Mouse (Mus musculus) limb, embryonic 10.5 days (tissue): ENCODE results near the gene Gnai3. TPM values are rescaled to one million over a fixed set of nuclear protein-coding genes. Genes with fewer than 3 reads are reported as not detected.

ENCODE experiments used
- DNase-seq: peaks from one replicate; pipeline ENCODE4 v3.0.0-alpha.2; 2017; ENCODE audit warnings: low spot score
- H3K27ac ChIP-seq: fragments of 300-500 bp; sonication (generic); 2 replicates; pipeline ENCODE4 v1.5.1; 2016; ENCODE audit warnings: mild to moderate bottlenecking
- H3K27me3 ChIP-seq: fragments of 300-500 bp; sonication (generic); 2 replicates; pipeline ENCODE4 v1.6.1; 2016; ENCODE audit warnings: low read depth, mild to moderate bottlenecking; ENCODE audit not compliant: poor library complexity, severe bottlenecking
- H3K36me3 ChIP-seq: fragments of 300-500 bp; sonication (generic); 2 replicates; pipeline ENCODE4 v1.6.1; 2016; ENCODE audit warnings: mild to moderate bottlenecking, moderate library complexity
- H3K4me1 ChIP-seq: fragments of 300-500 bp; sonication (generic); 2 replicates; pipeline ENCODE4 v1.6.1; 2016
- H3K4me3 ChIP-seq: fragments of 300-500 bp; sonication (generic); 2 replicates; pipeline ENCODE4 v1.5.1; 2016; ENCODE audit warnings: mild to moderate bottlenecking, moderate library complexity
- H3K9me3 ChIP-seq: fragments of 300-500 bp; sonication (generic); replicated peaks from 2 replicates; pipeline ENCODE4 v1.6.1; 2016; ENCODE audit warnings: mild to moderate bottlenecking
- WGBS: fragments of 180-500 bp; shearing (Covaris S2); methylation state at CpG from one replicate; pipeline ENCODE4 v1.1.7; 2016; 5-methylcytosine and 5-hydroxymethylcytosine counted together
- polyA plus RNA-seq: library from polyadenylated mRNA; unstranded; fragments of >200 nt; fragmentation: Nextera tagmentation; extraction: Ambion mirVana; gene quantifications from 2 replicates; pipeline ENCODE4 v1.2.1, GENCODE M21; 2016

Gnai3 gene
- polyA plus RNA-seq, 1 experiment from 2014 or later = 197 TPM

DNA sequence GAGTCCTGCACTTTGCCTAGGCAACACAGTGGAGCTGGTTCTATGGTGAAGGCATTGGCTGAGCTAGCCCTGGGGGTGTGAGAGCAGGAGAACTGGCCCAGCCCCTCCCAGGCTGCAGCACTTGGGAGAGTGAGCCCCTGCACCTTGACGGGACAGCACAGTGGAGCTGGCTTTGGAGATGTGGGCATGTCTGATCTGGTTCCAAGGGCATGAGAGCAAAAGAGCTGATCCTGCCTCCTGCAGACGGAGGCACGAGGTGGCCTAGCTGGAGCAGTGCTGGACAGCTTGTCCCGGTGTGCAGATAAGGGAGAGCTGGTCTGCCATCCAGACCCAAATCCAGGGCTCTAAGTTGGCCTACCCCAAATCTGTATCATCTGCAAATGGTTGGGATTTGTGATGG lies 81.3 kb downstream of the Gnai3 start:
- Histone ChIP-seq H3K9me3 (no peaks in the 10 kb centered on the region), H3K4me1 (peaks cover 9% of the 10 kb centered on the region; the same call in 1 of the 2 replicates), H3K27ac (no peak overlapping the region), H3K4me3 (no peak overlapping the region), H3K27me3 (no peaks in the 10 kb centered on the region), H3K36me3 (no peaks in the 10 kb centered on the region)
- DNase-seq = no peak
- WGBS = 80% methylated on average over 4 of the region's 4 CpGs

DNA sequence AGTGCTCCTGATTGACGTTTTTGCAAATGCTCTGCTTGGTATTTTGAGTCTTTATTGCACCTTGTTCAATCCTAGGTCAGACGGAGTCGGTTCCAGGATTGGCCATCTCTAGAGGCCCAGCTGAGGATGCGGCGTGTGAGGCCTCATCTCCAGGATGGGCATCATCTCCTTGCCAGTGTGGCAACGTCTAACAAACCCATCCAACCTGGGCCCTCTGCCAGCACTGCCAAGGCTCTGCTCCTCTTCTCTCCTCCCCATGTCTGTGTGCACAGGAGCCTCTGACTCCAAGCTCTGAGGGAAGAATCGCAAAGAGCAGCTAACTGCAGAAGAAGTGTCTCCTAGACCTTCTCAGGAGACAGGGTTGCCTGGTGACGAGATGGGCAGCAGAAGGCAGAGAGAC lies 83.3 kb downstream of the Gnai3 start:
- no peaks in the 10 kb centered on the region for H3K36me3 ChIP-seq
- no peak overlapping the region for H3K4me3 ChIP-seq
- no peak overlapping the region for H3K27ac ChIP-seq
- WGBS = 85% methylated on average over 8 of the region's 8 CpGs
- no peak for DNase-seq
- no peaks in the 10 kb centered on the region for H3K9me3 ChIP-seq
- no peaks in the 10 kb centered on the region for H3K27me3 ChIP-seq
- H3K4me1 ChIP-seq = no peaks in the 10 kb centered on the region

DNA sequence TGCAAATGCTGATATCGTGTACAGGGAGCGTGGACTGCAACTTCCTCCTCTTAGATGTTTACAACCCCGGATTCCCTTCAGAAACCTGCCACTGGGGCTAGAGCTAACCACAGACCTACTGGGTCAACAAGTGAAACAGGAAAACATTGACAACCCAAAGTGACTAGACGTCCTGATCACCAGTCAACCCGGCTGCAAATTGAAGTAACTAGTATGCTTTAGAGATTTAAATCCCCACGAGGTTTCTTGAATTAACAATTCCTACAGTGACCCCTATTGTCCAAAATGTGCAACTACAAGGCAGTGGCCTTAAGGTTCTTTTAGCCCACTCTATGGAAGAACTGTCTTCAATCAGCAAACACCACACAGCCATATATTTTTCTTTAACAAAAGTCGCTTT lies 84.5 kb downstream of the Gnai3 start:
- Histone ChIP-seq H3K27ac (no peak overlapping the region), H3K36me3 (no peaks in the 10 kb centered on the region), H3K9me3 (no peaks in the 10 kb centered on the region), H3K27me3 (no peaks in the 10 kb centered on the region), H3K4me3 (peak overlapping the region; percentile 23; the same call in 1 of the 2 replicates), H3K4me1 (no peaks in the 10 kb centered on the region)
- DNase-seq = peak; percentile 56
- 23% methylated on average over 7 of the region's 7 CpGs for WGBS

Other genes with a start within 250 kb of the Gnai3 start
- 12.2 and 26.0 TPM in 2 replicates for gene Gstm7, start 214.3 kb downstream of the Gnai3 start, polyA plus RNA-seq
- gene Gstm6, start 202.4 kb downstream of the Gnai3 start, polyA plus RNA-seq = 1.8 and 3.6 TPM in 2 replicates
- not detected in 2 replicates for gene Gstm3, start 176.9 kb downstream of the Gnai3 start, polyA plus RNA-seq
- gene Gstm2, start 159.7 kb downstream of the Gnai3 start, polyA plus RNA-seq = 19.1 and 26.1 TPM in 2 replicates
- gene Gstm1, start 128.2 kb downstream of the Gnai3 start, polyA plus RNA-seq = 27.5 and 27.8 TPM in 2 replicates
- 11.6 and 15.1 TPM in 2 replicates for gene Gstm4, start 101.3 kb downstream of the Gnai3 start, polyA plus RNA-seq
- 68.8 and 69.7 TPM in 2 replicates for gene Ampd2, start 59.5 kb downstream of the Gnai3 start, polyA plus RNA-seq
- 1.6 and 2.4 TPM in 2 replicates for gene Gnat2, start 53.4 kb downstream of the Gnai3 start, polyA plus RNA-seq
- 0.08 TPM in 1 of 2 replicates, not detected in the other for gene Gpr61, start 8.7 kb upstream of the Gnai3 start, polyA plus RNA-seq
- 2.6 and 3.0 TPM in 2 replicates for gene Amigo1, start 40.2 kb upstream of the Gnai3 start, polyA plus RNA-seq
- 1.6 and 2.1 TPM in 2 replicates for gene Cyb561d1, start 55.1 kb upstream of the Gnai3 start, polyA plus RNA-seq
- 23.3 and 25.7 TPM in 2 replicates for gene Atxn7l2, start 64.8 kb upstream of the Gnai3 start, polyA plus RNA-seq
- gene Sypl2, start 80.5 kb upstream of the Gnai3 start, polyA plus RNA-seq = 0.23 and 0.56 TPM in 2 replicates
- 374 and 403 TPM in 2 replicates for gene Psma5, start 110.8 kb upstream of the Gnai3 start, polyA plus RNA-seq
- gene Sort1, start 137.9 kb upstream of the Gnai3 start, polyA plus RNA-seq = 9.4 and 12.1 TPM in 2 replicates
- 0.15 TPM in 1 of 2 replicates, not detected in the other for gene Mybphl, start 218.8 kb upstream of the Gnai3 start, polyA plus RNA-seq
- 96.6 and 100 TPM in 2 replicates for gene Psrc1, start 237.7 kb upstream of the Gnai3 start, polyA plus RNA-seq